Mouse (Mus musculus) bone marrow macrophage, adult 2 months (primary cell): ENCODE measurements around the gene Pla2g5. TPM values are rescaled to one million over a fixed set of nuclear protein-coding genes. Genes with fewer than 3 reads are reported as not detected.

Source experiments
- H3K27ac ChIP-seq: 2 replicates; pipeline ENCODE4 v1.5.1; 2012; ENCODE audit warnings: low read depth, low read length; ENCODE audit not compliant: insufficient read depth
- H3K4me1 ChIP-seq: 2 replicates; pipeline ENCODE4 v1.6.1; 2012; ENCODE audit warnings: low read length; ENCODE audit not compliant: control insufficient read depth, insufficient read depth
- H3K4me3 ChIP-seq: 2 replicates; pipeline ENCODE4 v1.5.1; 2012; ENCODE audit warnings: mild to moderate bottlenecking, low read length, moderate library complexity; ENCODE audit not compliant: insufficient read depth
- CTCF ChIP-seq: IDR thresholded peaks from 2 replicates; pipeline ENCODE4 v1.5.1; 2012; ENCODE audit warnings: low read depth, mild to moderate bottlenecking, low read length, moderate library complexity
- POLR2A ChIP-seq: IDR thresholded peaks from 2 replicates; pipeline ENCODE4 v1.6.1; 2012; ENCODE audit warnings: mild to moderate bottlenecking, low read depth, low read length, borderline replicate concordance
- polyA plus RNA-seq: library from polyadenylated mRNA; stranded (reverse); fragments of >200 nt; gene quantifications from 2 replicates; pipeline ENCODE4 v1.2.4, GENCODE M21; 2012; ENCODE audit not compliant: missing spikeins, insufficient read depth, insufficient read length

Pla2g5 gene
- polyA plus RNA-seq, 1 experiment = not detected

DNA sequence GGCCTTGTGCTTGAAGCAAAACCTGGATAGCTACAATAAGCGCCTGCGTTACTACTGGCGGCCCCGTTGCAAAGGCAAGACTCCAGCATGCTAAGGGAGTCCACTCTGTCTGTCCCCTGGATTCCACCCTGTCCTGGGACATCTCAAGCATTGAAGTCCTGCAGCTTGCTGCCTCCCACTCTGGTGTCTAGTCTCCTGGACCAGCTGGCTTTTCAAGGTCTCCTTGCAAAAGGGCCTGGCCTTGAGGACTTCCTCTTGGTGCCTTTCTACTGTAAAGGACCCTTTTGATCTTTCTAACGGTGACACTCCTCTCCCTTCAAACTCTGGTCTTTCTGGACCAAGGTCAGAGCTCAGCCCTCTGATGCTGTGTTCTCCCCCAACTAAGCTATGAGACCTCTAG is 83.0 kb downstream of the Pla2g5 start:
- TF ChIP-seq POLR2A (no peak), CTCF (no peak)
- Histone ChIP-seq H3K4me1 (no peaks in the 10 kb centered on the region), H3K4me3 (no peak overlapping the region), H3K27ac (no peak overlapping the region)

DNA sequence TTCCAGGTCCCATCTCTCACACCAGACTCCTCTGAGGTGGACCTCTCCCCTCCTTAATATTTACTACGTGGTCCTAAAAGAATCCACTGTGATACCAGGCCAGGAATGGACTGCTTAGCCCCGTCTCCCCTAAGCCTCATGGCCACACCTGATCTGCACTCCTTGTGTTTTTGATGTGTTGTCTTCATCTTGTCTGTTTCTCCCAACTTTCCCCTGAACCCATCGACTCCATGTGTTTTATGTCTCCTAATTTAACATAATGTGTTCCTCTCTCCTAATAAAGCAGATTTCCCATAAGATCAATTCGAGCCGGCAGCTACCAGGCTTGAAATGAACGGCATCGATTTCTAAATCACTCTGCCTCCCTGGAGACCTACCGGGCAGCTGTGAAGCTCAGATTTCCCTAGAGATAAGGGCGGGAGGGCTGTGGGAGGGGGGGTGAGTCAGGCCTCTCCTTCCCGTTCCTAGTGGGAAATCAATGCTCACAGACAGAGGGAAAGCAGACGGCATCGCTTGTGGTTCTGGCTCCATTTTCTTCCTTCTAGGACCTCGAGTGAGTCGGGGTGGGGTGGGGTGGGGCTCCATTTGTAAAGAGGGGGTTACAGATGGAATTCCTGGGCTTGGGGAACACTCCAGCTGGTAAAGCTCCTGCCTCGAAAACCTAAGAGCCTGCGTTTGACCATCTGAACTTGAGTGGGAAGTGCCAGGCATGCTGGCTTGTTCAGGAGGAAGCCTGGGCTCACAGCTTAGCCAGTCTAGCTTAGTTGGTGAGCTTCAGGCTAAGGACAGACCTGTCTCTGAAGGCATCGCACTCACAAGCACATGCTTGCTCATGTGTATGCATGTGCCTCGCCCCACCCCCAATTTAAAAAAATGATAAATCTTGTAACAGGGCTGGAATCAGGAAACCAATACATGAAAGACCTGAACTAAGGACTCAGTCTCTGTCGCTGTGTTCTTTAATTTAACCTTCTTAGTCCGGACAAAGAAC is 85.6 kb downstream of the Pla2g5 start:
- TF ChIP-seq POLR2A (no peak), CTCF (no peak)
- Histone ChIP-seq H3K4me1 (no peaks in the 10 kb centered on the region), H3K27ac (no peak overlapping the region), H3K4me3 (no peak overlapping the region)

DNA sequence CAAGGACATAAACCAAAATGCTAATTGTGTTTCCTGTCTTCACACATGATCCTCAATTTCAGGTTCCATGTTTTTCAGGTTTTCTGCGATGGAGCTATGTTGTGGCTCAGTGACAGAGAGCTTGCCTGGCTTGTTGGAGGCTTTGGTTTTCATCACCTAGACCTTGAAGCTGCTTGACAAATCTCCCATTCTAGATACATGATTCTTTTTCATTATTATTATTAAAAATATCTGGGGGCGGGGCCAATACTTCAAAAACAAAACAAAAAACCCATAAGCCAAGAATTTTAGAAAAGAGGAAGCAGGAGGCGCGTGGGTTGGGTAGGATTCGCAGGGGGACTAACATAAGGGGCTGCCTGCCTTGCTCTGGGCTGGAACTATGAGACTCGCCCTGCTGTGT is 87.8 kb downstream of the Pla2g5 start, which contains the start of gene Pla2g2d:
Pla2g2d (plus strand) TSS at position 301 of the 400 bp plus-strand sequence.
- no peak for TF ChIP-seq CTCF
- TF ChIP-seq POLR2A = no peak
- H3K27ac ChIP-seq = no peak within 1 kb of the TSS
- H3K4me3 ChIP-seq = no peak within 1 kb of the TSS
- H3K4me1 ChIP-seq = no peaks in the 10 kb centered on the region

DNA sequence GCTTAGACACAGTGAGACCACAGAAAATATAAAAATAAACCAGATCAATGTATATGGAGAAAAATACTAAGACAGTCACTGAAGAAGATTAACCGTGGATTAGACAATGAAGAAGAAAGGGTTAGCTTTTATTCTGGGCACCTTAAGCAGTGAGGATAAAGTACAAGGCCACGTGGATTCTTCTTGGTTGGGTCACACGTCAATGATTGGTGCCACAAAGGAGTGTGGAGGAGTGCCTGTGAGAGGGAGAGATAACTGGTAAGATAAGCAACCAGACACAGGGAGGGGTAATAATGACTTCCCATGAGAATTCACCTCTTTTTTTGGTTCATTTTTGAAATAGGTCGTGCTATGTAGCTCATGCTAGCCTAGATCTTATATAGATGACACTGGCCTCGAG is 90.9 kb downstream of the Pla2g5 start:
- Histone ChIP-seq H3K4me1 (peaks cover 8% of the 10 kb centered on the region; the same call in 1 of the 2 replicates), H3K4me3 (no peak overlapping the region), H3K27ac (no peak overlapping the region)
- TF ChIP-seq CTCF (no peak), POLR2A (no peak)

- TF ChIP-seq POLR2A (no peak), CTCF (no peak)
- no peak overlapping the region for H3K4me3 ChIP-seq
- peaks cover 8% of the 10 kb centered on the region; the same call in 1 of the 2 replicates for H3K4me1 ChIP-seq
- no peak overlapping the region for H3K27ac ChIP-seq
These were observed 91.3 kb downstream of the Pla2g5 start for GRCm38 (mm10) chr4:138771970-138772369.

GRCm38 (mm10) chr4:138762266-138762665 is 101.0 kb downstream of the Pla2g5 start:
- Histone ChIP-seq H3K4me1 (no peaks in the 10 kb centered on the region), H3K4me3 (no peak overlapping the region), H3K27ac (no peak overlapping the region)
- TF ChIP-seq POLR2A = no peak

- H3K4me3 ChIP-seq = no peak within 1 kb of the TSS
- no peaks in the 10 kb centered on the region for H3K4me1 ChIP-seq
- TF ChIP-seq CTCF (no peak), POLR2A (no peak)
- no peak within 1 kb of the TSS for H3K27ac ChIP-seq
These were observed 105.9 kb downstream of the Pla2g5 start, which contains the start of gene Pla2g2f for GRCm38 (mm10) chr4:138757416-138757815. Gene Pla2g2f (minus strand): TSS chr4:138757626.

GRCm38 (mm10) chr4:138755983-138756382 is 107.3 kb downstream of the Pla2g5 start:
- no peaks in the 10 kb centered on the region for H3K4me1 ChIP-seq
- H3K4me3 ChIP-seq = no peak overlapping the region
- H3K27ac ChIP-seq = no peak overlapping the region
- TF ChIP-seq POLR2A (no peak), CTCF (no peak)

DNA sequence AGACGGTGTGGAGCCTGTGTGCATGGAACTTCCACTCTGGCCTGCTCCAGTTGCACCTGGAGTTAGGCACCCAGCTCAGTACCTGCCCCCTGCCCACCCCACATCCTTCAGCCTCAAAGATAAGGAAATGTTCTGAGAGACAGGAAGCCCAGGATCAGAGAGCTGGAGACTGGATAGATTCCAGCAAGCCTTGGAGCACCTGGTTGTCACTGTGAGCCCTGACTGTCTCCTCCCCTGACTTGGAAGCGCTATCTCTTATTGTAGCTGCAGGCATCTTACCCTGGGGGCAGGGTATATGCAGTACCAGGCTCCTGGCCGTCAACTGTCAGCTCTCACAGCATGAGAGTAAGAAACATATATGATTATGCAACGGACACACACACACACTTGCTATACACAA is 107.8 kb downstream of the Pla2g5 start:
- Histone ChIP-seq H3K4me1 (no peaks in the 10 kb centered on the region), H3K27ac (no peak overlapping the region), H3K4me3 (no peak overlapping the region)
- no peak for TF ChIP-seq POLR2A
- no peak for TF ChIP-seq CTCF

- Histone ChIP-seq H3K4me1 (no peaks in the 10 kb centered on the region), H3K4me3 (no peak overlapping the region), H3K27ac (no peak overlapping the region)
- no peak for TF ChIP-seq CTCF
- no peak for TF ChIP-seq POLR2A
These were observed 108.8 kb downstream of the Pla2g5 start for GRCm38 (mm10) chr4:138754432-138754831.

DNA sequence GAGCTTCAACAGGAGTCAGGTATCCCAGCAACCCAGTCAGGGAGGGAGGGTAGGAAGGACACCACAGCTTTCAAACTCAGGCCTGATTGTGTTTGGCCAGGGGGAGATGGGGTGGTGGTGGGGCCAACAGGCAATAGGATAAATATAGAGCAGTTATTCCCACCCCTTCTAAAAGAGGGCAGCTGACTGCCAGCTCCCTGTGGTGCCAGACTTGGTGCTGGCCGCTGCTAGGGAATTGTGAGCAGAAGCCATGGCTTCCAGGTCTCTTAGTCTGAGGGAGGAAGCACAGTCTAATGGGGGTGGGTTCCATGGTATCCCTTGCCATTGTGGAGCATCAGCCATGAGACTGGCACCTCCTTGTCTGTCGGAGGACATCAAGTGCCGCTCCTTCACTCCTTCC is 109.7 kb downstream of the Pla2g5 start:
- no peak overlapping the region for H3K27ac ChIP-seq
- TF ChIP-seq CTCF (no peak), POLR2A (no peak)
- H3K4me1 ChIP-seq = no peaks in the 10 kb centered on the region
- no peak overlapping the region for H3K4me3 ChIP-seq
